Mouse (Mus musculus): ENCODE measurements around the gene Hirip3.
"Not testable (repeated sequence)": the region's sequence is repeated elsewhere in the genome, so short reads cannot be mapped to it uniquely, and the experiment has no call there.

GRCm38 (mm10) chr7:126899781-126900180, 38.0 kb downstream of the Hirip3 start:
- not testable (repeated sequence) for TF ChIP-seq CTCF (IDR thresholded peaks at IDR 0.05); POLR2A (IDR thresholded peaks at IDR 0.05; ENCODE audit: insufficient read depth, low read depth, low read length)
